Mouse (Mus musculus): ENCODE results near the gene Scnm1.

The Scnm1 gene

DNA sequence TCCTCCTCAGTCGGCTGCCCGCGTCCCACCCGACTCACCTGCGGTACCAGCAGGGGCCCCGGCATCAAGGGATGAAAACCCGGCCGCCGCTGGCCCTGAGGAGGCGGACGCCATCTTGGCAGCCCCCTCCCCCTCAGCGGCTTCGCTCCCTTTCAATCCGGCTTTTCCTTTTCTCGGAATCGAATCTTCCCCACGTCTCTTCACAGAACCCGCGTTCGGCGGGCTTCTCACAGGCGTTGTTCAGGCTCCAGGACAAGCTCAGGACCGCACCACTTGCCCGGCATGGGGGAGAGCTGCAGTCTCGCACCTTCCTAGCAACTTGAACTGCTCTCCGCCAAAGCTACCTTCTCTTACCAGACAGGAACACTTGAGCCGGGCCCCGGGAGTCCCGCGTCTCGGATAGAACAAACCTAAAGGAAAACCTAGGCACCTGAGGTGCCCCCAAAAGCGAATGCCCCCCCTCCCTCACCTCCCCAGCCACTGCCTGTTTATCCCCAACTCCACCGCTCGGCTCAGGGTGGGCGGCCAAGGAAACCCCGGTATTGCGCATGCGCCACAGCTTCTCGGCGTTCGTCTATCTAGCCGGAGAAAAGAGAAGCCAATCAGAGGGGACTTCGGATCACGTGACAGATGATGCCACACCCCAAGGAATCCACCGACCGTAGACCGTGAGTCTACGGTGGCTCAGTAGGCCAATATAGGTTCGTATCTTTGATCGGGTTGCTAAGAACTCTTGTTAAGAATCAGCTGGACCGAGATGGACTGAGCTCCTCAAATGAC is 27.3 kb downstream of the Scnm1 start, which contains the start of gene Pip5k1a:
Pip5k1a (minus strand) TSS at position 593 of the 780 bp plus-strand sequence.
- peak; percentile 93 for DNase-seq (ENCODE audit: low spot score)

DNA sequence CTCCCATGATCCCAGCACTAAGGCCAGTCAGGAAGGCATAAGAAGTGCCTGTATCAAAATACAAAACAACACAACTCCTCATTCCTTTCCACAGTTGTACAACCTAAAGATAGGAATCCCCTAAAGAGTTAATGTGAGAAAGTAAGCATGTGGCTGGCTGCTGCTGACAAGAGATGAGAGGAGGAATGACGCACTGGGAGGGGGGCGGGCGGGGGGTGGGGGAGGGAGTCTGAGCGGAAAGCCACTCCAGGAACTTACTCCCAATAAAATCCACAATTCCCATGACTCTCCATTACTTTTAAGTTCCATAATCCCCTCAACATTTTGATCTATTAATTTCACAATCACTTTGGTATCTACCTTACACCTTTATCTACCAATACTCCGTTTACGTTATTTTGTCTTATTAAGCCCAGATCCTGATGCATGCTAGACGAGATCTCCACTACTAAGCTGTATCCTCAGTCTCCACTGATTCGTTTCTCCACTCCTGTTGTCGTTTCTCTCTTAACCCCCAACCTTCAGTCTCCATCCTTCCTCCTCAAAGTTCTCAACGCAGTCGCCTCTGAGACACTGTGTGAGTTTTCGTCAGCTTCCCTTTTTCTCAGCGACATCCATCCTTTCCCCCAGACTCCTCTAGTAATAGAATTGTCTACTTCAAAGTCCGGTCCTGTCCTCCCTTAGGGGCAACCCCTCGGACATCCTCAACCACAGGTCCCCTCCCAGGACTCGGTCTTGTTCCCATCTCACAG is 28.0 kb downstream of the Scnm1 start:
- DNase-seq (ENCODE audit: low spot score) = no peak

GRCm38 (mm10) chr3:95105121-95105520 is 28.7 kb downstream of the Scnm1 start:
- no peak for DNase-seq (ENCODE audit: low spot score)

DNA sequence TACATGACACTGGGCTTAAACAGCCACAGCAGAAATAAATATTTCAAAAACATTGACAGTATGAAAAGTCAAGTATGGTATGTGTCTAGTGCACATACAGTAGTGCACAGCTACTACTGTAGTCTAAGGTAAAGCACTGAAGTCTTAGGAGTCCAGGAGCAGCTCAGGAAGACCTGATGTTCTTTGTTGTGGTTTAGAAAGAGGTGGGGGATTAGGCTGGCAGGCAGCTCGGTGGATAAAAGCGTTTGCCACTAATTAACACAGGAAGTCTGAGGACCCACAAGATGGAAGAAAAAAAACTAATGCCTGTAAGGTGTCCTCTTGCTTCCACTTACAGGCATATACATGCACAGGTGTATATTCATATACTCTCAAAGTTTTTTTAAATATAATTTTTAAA is 33.0 kb downstream of the Scnm1 start:
- DNase-seq (ENCODE audit: low spot score) = no peak

DNA sequence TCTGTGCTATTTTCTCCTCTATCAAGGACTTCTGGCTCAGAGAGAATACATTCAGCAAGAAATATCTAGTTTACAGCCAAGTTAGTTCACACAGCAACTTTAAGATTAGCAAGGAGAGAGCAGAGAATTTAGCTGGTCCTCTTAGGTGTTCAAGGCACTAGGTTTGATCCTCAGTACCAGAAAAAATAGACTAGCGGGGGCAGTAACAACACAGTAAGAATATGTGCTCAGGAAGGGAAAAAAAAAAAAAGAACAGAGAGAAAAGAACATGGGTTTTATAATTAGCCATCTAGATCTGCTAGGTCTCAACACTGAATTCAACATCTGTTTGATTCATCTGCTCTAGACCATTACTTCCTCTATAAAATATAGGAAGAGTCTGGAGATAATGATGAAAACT is 45.7 kb downstream of the Scnm1 start:
- DNase-seq (ENCODE audit: low spot score) = no peak
